Mouse (Mus musculus) CD4-positive helper T cell, adult 2 months (primary cell): ENCODE data around the gene Brat1.

Experiments
- DNase-seq: peaks from one replicate; pipeline ENCODE4 v3.0.0-alpha.2; 2012; ENCODE audit warnings: low read depth, missing footprints, low spot score

Brat1 gene

GRCm38 (mm10) chr5:140743706-140744131 is 38.9 kb downstream of the Brat1 start:
- DNase-seq: no peak

GRCm38 (mm10) chr5:140748425-140748824 is 43.6 kb downstream of the Brat1 start:
- no peak for DNase-seq

- DNase-seq: peak; percentile 67
Measured at GRCm38 (mm10) chr5:140749062-140749875, 44.5 kb downstream of the Brat1 start.

DNA sequence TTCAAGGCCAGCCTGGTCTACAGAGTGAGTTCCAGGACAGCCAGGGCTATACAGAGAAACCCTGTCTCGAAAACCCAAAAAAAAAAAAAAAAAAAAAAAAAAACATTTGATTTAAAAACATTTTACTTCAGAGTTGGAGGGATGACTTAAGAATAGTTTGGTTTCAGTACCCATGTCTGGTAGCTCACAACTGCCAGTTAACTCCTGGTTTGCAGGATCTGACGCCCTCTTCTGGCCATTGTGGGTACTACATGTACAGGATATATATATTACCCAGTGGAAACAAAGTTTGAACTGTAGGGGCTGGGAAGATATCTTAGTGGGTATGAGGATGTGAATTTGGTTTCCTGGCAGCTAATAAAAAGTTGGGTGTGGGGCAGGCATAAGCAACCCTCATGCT is 46.1 kb downstream of the Brat1 start:
- DNase-seq: peak; percentile 46

- DNase-seq: no peak
Measured at GRCm38 (mm10) chr5:140752041-140752440, 47.2 kb downstream of the Brat1 start.

DNA sequence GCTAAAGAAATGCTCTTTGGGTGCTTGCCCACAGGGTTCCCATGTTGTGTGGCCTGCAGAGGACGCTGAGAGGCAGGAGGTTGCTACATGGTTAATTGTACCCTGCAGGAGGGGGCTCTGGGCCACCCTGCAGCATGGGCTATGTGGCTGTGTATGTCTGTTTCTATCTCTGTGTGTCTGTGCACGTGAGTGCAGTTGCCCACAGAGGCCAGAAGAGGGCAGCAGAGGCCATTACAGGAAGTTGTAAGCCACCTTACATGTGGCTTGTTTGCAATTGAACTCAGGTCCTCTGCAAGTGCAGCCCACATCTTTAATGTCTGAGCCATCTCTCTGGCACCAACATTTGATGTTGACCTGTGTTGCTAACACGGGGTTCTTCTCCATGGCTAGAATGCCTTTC is 47.8 kb downstream of the Brat1 start:
- peak; percentile 24 for DNase-seq

GRCm38 (mm10) chr5:140753223-140753622 is 48.4 kb downstream of the Brat1 start:
- DNase-seq: no peak

DNA sequence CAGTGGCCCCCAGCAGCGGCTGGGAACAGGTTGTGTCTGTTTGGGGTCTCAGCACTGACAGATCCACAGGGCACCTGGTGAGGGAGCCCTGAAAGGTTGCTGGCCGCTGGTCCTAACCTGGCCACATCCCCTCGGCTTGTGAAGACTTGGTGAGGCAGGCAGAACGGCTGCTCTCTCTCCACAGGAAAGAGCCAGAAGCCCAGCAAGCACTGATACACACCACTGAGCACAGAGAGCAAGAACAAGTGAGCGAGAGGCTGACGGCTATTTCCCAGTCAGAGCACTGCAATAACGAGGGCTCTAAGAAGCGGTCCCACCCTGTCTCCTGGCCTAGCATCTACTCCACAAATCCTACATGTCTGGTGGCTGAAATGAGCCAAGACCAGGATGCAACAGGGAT is 54.1 kb downstream of the Brat1 start:
- no peak for DNase-seq

- no peak for DNase-seq
Measured at GRCm38 (mm10) chr5:140762540-140762939, 57.7 kb downstream of the Brat1 start.

DNA sequence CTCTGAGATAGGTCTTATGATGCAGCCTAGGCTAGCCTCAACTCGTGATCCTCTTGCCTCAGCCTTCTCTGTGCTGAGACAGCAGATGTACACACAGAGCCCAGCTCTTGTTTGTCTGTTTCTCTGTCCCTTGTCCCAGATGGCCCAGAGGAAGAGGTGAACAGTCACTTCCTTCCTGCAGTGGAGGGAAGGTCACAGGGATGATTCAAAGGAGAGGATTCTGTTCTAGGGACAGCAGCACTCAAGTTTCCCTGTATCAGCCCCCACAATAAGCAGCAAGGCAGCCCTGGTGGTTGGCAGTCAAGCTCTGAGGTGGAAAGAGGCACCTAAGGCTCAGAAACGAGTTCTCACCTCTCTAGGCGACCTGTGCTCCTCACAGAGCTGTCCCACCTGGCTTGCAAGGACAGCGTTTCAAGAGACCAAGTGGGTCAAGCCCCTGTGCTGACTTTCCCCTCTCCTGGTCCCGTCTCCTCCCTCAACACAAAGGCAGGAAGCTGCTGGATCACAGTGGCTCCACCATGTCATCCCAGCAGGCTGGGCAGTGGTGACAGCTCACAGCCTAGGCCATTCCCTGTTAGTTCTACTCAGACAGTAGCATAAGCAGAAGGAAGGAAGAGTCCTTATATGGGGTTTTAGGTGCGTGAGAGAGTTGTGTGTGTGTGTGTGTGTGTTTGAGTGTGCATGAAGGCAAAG is 60.3 kb downstream of the Brat1 start:
- no peak for DNase-seq

DNA sequence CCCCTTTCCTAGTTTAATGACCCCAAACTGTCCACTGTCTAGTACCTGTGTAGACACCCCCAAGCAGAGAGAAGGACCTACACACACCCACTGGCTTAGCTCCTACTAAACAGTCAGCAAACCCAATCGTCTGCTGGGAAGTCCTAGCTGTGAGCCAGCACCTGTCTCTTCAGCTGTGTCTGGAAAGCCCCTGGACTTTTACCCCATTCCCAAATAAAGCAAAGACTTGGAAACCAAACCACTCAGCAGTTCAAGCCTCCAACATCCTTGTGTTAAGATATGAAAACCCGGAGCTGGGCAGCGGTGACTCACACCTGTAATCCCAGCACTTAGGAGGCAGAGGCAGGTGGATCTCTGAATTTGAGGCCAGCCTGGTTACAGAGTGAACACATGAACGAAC is 61.8 kb downstream of the Brat1 start:
- no peak for DNase-seq

DNA sequence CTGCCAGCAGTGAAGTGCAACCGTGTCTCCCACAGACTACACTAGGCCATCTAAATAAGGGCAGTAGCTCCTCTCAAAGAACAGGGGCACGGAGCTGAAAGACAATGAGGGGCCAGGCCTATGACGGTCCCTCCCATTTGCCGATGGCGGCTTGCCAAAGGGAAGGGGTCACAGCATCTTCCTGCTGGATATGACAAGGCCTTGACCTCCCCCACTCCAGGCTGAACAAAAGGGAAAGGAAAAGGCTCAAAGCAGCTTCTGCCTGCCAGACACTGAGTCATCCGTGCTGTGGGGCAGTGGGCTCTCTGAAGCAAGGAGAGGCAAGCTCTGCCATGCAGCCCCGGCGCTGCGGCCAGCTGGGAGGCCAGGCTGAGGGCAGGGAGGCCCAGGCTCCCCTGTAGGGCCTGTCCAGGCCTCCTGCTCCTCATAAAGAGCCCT is 62.9 kb downstream of the Brat1 start:
- DNase-seq: no peak

GRCm38 (mm10) chr5:140768333-140768732 is 63.5 kb downstream of the Brat1 start:
- no peak for DNase-seq
